Mouse (Mus musculus) gastrocnemius, adult 2 months (tissue): Measurements from ENCODE around the gene Fgf14. TPM values are rescaled to one million over a fixed set of nuclear protein-coding genes. Genes with fewer than 3 reads are reported as not detected.
A peak's percentile ranks its signal among the peaks of the same experiment; 100 is the strongest.
"Not testable (repeated sequence)": the region's sequence is repeated elsewhere in the genome, so short reads cannot be mapped to it uniquely, and the experiment has no call there.

Experiments used
- DNase-seq: peaks from one replicate; pipeline ENCODE4 v3.0.0; 2022
- H3K27ac ChIP-seq: fragments of 200-600 bp; 2 replicates; pipeline ENCODE4 v1.8.1; 2022; ENCODE audit warnings: mild to moderate bottlenecking
- H3K4me3 ChIP-seq: fragments of 200-600 bp; 2 replicates; pipeline ENCODE4 v1.8.1; 2022; ENCODE audit warnings: mild to moderate bottlenecking, moderate library complexity
- CTCF ChIP-seq: fragments of 200-600 bp; IDR thresholded peaks from 2 replicates; pipeline ENCODE4 v1.8.1; 2022; ENCODE audit warnings: antibody characterized with exemption, mild to moderate bottlenecking, moderate library complexity
- intact Hi-C: fragments of 180-260 bp; cut with DNase I; formaldehyde crosslinking; loops from one replicate; pipeline ENCODE4 v1.15.1; 2025
- total RNA-seq, 2 experiments: library from RNA; stranded (reverse); gene quantifications; 2 replicates each; pipeline ENCODE4 v1.2.3; 2021

Gene Fgf14
- total RNA-seq, 2 experiments from 2014 or later = not detected

DNA sequence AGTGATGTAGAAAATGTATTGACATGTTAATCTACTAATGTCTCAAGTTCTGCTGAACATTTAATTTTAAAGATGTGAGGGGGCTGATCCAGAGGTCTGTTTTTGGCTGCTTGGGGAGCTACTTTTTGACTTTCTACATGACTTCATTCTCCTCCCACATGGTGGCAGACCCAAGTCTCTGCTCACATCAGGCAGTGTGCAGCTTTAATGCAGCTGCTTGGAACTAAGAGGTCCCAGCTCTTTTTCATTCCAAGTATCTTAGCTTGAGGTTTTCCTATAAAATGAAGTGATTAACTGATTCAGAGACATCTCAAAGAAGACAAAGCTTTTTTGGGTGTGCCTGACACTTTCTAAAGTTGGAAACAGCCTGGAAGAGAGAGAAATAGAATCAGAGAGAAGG, 232.1 kb downstream of the Fgf14 start:
- intact Hi-C loops = no loop called here
- Histone ChIP-seq H3K27ac (no peak overlapping the region), H3K4me3 (no peak overlapping the region)
- DNase-seq = no peak
- TF ChIP-seq CTCF = no peak

DNA sequence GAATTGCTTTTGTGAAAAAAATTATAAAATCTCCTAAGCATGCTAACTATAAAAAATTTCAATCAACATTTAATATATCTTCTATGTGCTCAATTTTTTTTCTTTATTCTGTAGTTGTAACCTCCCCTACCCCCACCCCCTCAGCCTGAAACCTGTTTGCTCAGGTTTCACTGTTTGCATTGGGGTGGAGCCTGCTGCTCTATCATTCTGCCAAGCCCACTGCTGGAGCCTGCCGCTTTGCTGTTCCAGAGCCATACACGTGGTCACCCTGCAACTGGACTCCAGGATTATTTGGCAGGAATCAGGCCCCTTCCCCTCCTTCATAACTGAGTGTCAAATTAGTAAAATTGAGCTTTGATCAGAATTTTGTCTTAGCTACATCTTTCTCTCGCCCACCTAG, 237.6 kb downstream of the Fgf14 start:
- H3K4me3 ChIP-seq, DNase-seq, intact Hi-C loops, H3K27ac ChIP-seq: not testable (repeated sequence)

DNA sequence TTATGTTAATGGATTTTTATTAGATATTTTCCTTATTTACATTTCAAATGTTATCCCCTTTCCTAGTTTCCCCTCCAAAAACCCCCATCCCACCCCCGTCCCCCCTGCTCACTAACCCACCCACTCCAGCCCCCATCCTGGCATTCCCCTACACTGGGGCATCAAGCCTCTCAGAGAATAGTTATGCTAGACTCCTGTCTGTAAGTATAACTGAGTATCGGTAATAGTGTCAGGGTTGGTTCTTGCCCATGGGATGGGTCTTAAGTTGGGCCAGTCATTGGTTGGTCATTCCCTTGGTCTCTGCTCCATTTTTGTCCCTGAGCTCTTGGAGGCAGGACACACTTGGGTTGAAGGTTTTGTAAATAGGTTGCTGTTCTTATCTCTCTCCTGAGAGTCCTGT, 265.0 kb downstream of the Fgf14 start:
- no peak for TF ChIP-seq CTCF
- no peak overlapping the region for H3K27ac ChIP-seq
- no peak overlapping the region for H3K4me3 ChIP-seq
- intact Hi-C loops = no loop called here
- DNase-seq = no peak

DNA sequence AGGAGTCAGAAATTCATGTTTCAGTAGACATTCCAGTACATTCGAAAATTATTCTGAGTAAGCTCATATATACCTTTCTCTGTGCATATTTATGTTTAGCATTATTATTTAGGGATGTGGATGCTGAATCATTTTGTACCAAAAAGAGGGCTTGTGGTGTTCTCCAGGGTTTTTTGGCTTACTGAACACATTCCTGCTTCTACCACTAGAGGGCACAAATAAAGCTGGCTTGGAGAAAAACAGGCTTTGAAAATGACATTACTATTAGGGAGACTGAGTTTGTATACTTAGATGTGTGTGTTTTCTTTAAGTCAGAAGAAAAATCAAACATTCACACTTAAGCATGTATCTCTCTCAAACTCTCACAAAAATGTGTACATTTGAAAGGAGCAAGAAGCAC, 266.0 kb downstream of the Fgf14 start:
- Histone ChIP-seq H3K27ac (no peak overlapping the region), H3K4me3 (no peak overlapping the region)
- peak; percentile 44 for TF ChIP-seq CTCF
- DNase-seq = no peak
- intact Hi-C loops = no loop called here

DNA sequence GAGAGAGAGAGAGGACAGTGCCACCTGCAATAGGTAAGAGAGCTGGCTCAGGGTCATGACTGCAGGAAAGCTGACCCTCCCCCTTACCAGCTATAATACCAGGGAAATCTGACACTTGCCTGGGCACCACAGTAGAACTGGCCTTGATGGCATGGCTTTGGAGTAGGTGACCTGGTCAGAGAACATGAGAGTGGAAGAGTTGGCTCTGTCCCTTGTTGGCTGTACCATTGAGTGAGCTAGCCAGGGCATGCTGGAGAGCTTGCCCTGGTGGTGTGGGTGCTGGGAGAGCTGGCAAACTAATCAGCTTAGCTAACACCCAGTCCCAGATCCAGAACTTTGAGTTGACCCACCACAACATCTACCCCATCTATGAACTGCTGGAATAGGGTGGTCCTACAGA, 348.5 kb downstream of the Fgf14 start:
- DNase-seq = no peak
- H3K27ac ChIP-seq = no peak overlapping the region
- intact Hi-C loops = no loop called here
- no peak for TF ChIP-seq CTCF
- no peak overlapping the region for H3K4me3 ChIP-seq

DNA sequence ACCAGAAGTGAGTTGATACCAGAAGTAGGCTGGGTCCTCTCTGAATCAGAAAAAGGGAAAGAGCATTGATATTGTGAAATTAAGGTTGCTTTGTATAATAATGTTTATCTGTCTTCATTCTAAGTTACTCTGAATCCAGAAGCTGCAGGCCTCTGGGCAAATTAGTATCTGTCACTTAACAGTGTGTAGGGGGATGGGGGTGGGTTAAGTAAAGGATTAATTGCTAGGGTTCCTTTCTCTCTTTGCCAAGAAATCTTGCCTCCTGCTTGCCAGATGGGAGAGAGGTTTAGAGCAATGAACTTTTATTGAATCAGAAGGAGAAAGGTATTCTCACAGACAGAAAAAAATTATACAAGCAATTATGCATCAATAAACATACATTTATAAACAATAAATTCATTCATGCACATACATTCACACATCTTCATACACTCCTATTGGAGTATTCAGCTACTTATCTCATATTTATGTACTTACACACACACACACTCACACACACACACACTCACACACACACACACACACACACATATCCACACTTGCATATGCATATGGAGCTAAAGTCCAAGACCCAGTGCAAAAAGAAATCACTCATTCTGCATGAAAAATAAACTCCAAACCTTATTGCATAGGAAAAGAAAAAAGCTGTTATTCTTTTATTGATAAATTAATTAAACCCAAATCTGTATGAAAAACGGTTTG, 357.8 kb downstream of the Fgf14 start:
- Histone ChIP-seq H3K27ac (no peak overlapping the region), H3K4me3 (no peak overlapping the region)
- no peak for TF ChIP-seq CTCF
- intact Hi-C loops = no loop called here
- no peak for DNase-seq

DNA sequence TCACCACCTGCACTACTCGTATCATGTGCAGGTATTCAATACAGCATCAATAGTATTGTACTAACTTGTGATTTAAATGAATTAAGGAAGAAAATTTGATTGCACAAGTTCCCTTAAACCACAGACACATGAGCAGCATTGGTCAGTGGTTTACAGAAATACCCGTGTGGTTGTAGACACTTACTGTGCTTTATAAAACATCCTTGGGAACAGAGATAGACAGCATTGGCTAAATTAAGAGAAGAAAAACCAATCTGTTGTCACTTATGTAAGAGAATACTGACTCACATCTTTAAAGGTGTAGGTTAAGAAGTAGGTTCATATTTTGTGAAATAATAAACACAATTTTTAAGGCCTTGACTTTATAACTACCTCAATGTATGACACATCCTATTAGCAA, 361.4 kb downstream of the Fgf14 start:
- no peak for DNase-seq
- intact Hi-C loops = no loop called here
- no peak for TF ChIP-seq CTCF
- Histone ChIP-seq H3K4me3 (no peak overlapping the region), H3K27ac (no peak overlapping the region)

DNA sequence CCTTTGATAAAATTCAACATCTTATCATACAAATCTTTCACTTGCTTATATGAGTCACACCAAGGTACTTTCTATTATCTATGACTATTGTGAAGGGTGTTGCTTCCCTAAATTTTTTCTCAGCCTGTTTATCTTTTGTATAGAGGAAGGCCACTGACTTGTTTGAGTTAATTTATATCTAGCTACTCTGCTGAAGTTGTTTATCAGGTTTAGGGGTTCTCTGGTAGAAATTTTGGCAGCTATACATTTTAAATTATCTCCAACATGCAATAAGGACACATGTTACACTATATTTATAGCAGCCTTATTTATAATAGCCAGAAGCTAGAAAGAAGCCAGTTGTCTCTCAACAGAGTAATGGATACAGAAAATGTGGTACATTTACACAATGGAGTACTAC, 389.9 kb downstream of the Fgf14 start:
- no peak for TF ChIP-seq CTCF
- intact Hi-C loops = no loop called here
- Histone ChIP-seq H3K27ac (no peak overlapping the region), H3K4me3 (no peak overlapping the region)
- no peak for DNase-seq

DNA sequence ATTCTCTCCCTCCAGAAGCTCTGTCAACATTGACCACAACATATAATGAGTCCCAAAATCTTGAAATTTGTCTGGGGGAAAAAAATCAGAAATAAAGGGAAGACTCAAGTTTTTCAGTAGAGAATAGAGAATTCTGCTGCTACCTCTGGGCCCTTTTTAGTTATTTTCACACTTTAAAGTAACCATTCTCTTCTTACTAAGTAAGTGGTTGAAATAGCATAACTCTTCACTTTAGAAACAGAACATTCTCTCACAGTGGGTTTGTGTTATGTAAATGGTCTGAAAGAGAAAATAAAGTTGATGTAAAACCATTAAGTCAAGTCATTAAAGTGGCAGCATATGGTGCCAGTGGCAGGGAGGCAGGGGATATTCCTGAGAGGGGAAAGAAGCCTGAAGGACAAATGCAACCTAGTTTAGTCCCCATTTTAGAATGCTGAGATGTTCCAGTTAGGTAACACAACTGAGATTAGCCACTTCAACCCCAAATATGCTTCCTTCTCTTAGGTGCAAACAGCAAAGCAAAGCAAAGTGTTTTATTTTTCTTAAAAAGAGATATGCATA, 398.5 kb downstream of the Fgf14 start:
- no peak for DNase-seq
- Histone ChIP-seq H3K27ac (no peak overlapping the region), H3K4me3 (no peak overlapping the region)
- no peak for TF ChIP-seq CTCF
- intact Hi-C loops = no loop called here

DNA sequence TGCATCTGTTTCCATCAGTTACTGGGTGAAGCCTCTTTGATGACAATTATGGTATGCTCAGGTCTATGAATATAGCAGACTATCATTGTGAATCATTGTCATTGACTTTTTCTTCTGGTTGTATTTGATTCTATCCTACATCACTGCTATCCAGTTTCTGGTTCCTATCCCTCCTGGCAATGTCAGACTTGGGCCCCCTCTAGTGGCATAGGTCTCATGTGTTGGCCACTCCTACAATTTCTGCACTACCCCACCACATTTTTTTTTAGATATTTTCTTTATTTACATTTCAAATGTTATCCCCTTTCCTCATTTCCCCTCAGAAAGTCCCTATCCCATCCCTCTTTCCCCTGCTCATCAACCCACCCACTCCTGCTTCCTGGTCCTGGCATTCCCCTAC, 409.9 kb downstream of the Fgf14 start:
- DNase-seq = no peak
- H3K27ac ChIP-seq = no peak overlapping the region
- TF ChIP-seq CTCF = no peak
- intact Hi-C loops = no loop called here
- no peak overlapping the region for H3K4me3 ChIP-seq

DNA sequence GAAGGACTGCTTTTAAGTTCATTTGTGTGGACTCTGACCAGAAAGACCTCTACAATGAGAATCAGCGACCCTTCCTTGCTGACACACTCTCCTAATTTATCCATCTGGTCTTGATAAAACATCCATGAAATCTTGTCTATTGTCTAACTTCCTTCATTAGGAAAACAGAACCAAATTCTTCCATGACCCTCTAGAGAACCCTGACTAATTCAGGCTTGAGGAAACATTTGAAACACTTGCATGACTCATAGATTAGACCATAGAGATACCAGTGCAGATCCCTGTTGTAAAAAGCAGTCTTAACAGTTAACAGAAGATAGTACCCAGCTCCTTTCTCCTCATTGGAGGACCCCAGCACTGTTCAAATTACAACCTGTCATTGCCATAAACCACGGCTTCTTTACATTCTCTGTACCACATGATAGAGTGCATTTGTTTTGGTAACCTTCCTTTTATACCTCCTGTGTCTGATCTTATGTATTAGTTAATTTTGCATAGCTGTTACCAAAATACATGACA, 412.3 kb downstream of the Fgf14 start:
- H3K27ac ChIP-seq = no peak overlapping the region
- TF ChIP-seq CTCF = no peak
- intact Hi-C loops = no loop called here
- no peak overlapping the region for H3K4me3 ChIP-seq
- DNase-seq = no peak

DNA sequence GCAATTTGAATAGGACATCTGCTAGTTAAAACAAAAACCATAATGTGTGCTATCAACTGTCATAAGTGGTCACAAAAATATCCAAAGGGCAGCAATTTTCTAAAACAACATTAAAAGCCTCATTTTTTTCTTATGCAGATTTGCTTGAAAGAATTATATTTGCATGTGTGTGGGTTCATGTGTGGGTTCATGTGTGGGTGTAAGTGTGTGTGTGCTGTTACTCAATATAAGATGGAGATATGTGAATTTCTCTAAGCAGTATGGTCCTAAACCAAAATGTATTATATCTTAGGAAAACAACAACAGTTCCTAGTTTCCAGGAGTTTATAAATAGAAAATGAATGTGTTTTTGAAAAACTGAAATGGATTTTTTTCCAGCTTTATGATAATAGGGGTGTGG, 413.7 kb downstream of the Fgf14 start:
- DNase-seq = no peak
- H3K4me3 ChIP-seq = no peak overlapping the region
- intact Hi-C loops = no loop called here
- no peak overlapping the region for H3K27ac ChIP-seq
- no peak for TF ChIP-seq CTCF

DNA sequence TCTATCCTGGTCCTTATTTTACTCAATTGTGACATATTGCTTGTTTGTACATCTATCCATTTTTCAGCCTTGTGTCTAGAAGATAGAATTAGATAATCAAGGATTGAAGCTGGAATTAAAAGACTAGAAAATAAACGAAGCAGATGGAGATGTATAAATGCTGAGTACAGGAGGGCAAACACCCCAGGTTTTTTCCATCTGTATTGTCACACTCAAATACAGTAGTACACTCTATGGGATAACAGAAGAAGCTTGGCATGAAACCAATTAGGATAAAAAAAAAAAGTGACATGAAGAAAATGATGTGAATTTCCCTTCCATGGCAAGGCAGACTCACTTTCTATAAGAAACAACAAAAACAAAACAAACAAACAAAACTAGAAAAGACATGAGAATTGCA, 429.4 kb downstream of the Fgf14 start:
- intact Hi-C loops = no loop called here
- no peak for DNase-seq

DNA sequence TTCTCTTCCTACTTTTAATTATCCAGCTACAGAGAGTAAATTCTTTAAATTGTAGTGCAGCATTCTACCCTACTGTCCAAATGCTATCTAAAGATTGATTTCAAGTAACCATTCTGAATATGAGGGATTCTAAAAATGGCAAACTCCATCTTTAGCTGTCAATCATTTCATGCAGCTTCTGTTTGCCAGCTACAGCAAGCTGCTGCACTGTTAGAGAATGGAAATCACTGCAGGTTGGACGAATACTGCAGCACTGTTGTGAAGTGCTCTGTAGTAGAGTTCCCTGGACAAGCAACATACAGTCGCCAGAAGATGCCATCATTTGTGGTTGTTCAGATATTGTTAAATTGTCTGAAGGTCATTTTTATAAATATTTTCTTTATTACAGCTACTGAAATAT, 453.5 kb downstream of the Fgf14 start:
- intact Hi-C loops = no loop called here

More for the DNA sequence above, 429.4 kb downstream of the Fgf14 start:
- no peak overlapping the region for H3K27ac ChIP-seq
- H3K4me3 ChIP-seq = no peak overlapping the region
- no peak for TF ChIP-seq CTCF

More for the DNA sequence above, 453.5 kb downstream of the Fgf14 start:
- DNase-seq = no peak
- Histone ChIP-seq H3K27ac (no peak overlapping the region), H3K4me3 (no peak overlapping the region)
- no peak for TF ChIP-seq CTCF
